Mouse (Mus musculus): ENCODE measurements around the gene Gm28374. TPM values are rescaled to one million over a fixed set of nuclear protein-coding genes. Genes with fewer than 3 reads are reported as not detected.

Gene Gm28374
- total and polyA plus RNA-seq, 3 experiments: 0.40 TPM; not detected in 2

GRCm38 (mm10) chr19:6061021-6061533, 21.0 kb downstream of the Gm28374 start, which contains the start of gene Znhit2 (continued):
- TF ChIP-seq CHD1 (IDR thresholded peaks at IDR 0.05; ENCODE audit: low read depth, low read length) (peak; percentile 76; the same call in 1 of the 2 replicates), UBTF (IDR thresholded peaks at IDR 0.05; ENCODE audit: low read depth, low read length) (peak; percentile 100), HCFC1 (IDR thresholded peaks at IDR 0.05; ENCODE audit: low read depth, low read length) (peak; percentile 81), RAD21 (IDR thresholded peaks at IDR 0.05; ENCODE audit: low read depth, low read length) (no peak)

GRCm38 (mm10) chr19:6058966-6059365, 23.1 kb downstream of the Gm28374 start:
- dilution Hi-C loops (cut with MboI; ENCODE audit: extremely low pct_ligation_motif_present, extremely low pct_unique_long_range_greater_than_20kb, low sequenced_read_pairs): no loop called here
- H3K9me3 ChIP-seq (replicated peaks; ENCODE audit: low read length): no peaks in the 10 kb centered on the region
- H3K4me1 ChIP-seq (ENCODE audit: control insufficient read depth in 1 of 2, insufficient read depth in 2 of 2): peaks cover 8 to 55% of the 10 kb centered on the region in 2 experiments
- 0 out of 2 replicates have a peak overlapping the region, but pooled peaks have one; percentile 26 for H3K27ac ChIP-seq (ENCODE audit: insufficient read depth, low read depth)
- peaks cover 54% of the 10 kb centered on the region for H3K79me2 ChIP-seq (replicated peaks; ENCODE audit: control insufficient read depth, extremely low read depth, insufficient read depth, poor library complexity, severe bottlenecking)
- in situ Hi-C loops (cut with MboI; ENCODE audit: low pct_ligation_motif_present, low pct_unique_long_range_greater_than_20kb, low sequenced_read_pairs): no loop called here
- no peak for DNase-seq (ENCODE audit: extremely low read depth)
- H3K27me3 ChIP-seq (replicated peaks): no peaks in the 10 kb centered on the region
- TF ChIP-seq POLR2A (IDR thresholded peaks at IDR 0.05; ENCODE audit: low read depth, low read length): no peak
- TF ChIP-seq RAD21 (IDR thresholded peaks at IDR 0.05; ENCODE audit: low read depth, low read length): no peak
- no peak for TF ChIP-seq TBP (conservative IDR thresholded peaks at IDR 0.05; ENCODE audit: low read depth, low read length)
- no peak for TF ChIP-seq JUND (conservative IDR thresholded peaks at IDR 0.05; ENCODE audit: low read depth, low read length)
- no peak for TF ChIP-seq USF2 (conservative IDR thresholded peaks at IDR 0.05; ENCODE audit: low read depth, low read length)
- no peak for TF ChIP-seq HCFC1 (IDR thresholded peaks at IDR 0.05; ENCODE audit: low read depth, low read length)
- no peak for TF ChIP-seq ELF1 (IDR thresholded peaks at IDR 0.05; ENCODE audit: low read depth, low read length)
- no peak for TF ChIP-seq CTCF (conservative IDR thresholded peaks at IDR 0.05 in 1 of 2, IDR thresholded peaks at IDR 0.05 in 1 of 2; ENCODE audit: low read depth in 2 of 2, low read length in 2 of 2)
- no peak for TF ChIP-seq ZC3H11A (IDR thresholded peaks at IDR 0.05; ENCODE audit: low read depth, low read length)
- TF ChIP-seq ZKSCAN1 (IDR thresholded peaks at IDR 0.05; ENCODE audit: borderline replicate concordance, low read depth, low read length): no peak
- TF ChIP-seq MXI1 (IDR thresholded peaks at IDR 0.05; ENCODE audit: low read depth, low read length): no peak
- no peak for TF ChIP-seq USF1 (IDR thresholded peaks at IDR 0.05; ENCODE audit: low read depth, low read length)
- peak overlapping the region; percentile 73 to 97 (median 95) for H3K4me3 ChIP-seq (replicated peaks in 1 of 3; ENCODE audit: low read depth in 2 of 3, low read length in 2 of 3, poor library complexity in 1 of 3)
- peaks cover 32 to 51% of the 10 kb centered on the region in 2 experiments for H3K36me3 ChIP-seq (replicated peaks in 1 of 2; ENCODE audit: control insufficient read depth in 1 of 2, insufficient read depth in 1 of 2, low read length in 1 of 2)
- H3K9ac ChIP-seq (ENCODE audit: insufficient read depth, low read depth): peak overlapping the region; percentile 73
- H3K4me2 ChIP-seq (ENCODE audit: insufficient read depth, low read depth, poor library complexity, severe bottlenecking): peak overlapping the region; percentile 77

- Histone ChIP-seq H3K4me2 (ENCODE audit: insufficient read depth, low read depth, poor library complexity, severe bottlenecking) (peak overlapping the region; percentile 77), H3K27me3 (replicated peaks) (no peaks in the 10 kb centered on the region), H3K9me3 (replicated peaks; ENCODE audit: low read length) (no peaks in the 10 kb centered on the region), H3K36me3 (replicated peaks in 1 of 2; ENCODE audit: control insufficient read depth in 1 of 2, insufficient read depth in 1 of 2, low read length in 1 of 2) (peaks cover 37 to 51% of the 10 kb centered on the region in 2 experiments), H3K27ac (ENCODE audit: insufficient read depth, low read depth) (peak overlapping the region; percentile 26), H3K4me1 (ENCODE audit: control insufficient read depth in 1 of 2, insufficient read depth in 2 of 2) (peaks cover 11 to 55% of the 10 kb centered on the region in 2 experiments), H3K79me2 (replicated peaks; ENCODE audit: control insufficient read depth, extremely low read depth, insufficient read depth, poor library complexity, severe bottlenecking) (peaks cover 55% of the 10 kb centered on the region), H3K4me3 (replicated peaks in 1 of 3; ENCODE audit: low read depth in 2 of 3, low read length in 2 of 3, poor library complexity in 1 of 3) (peak overlapping the region; percentile 73 to 97 (median 95)), H3K9ac (ENCODE audit: insufficient read depth, low read depth) (peak overlapping the region; percentile 73)
- TF ChIP-seq USF1 (IDR thresholded peaks at IDR 0.05; ENCODE audit: low read depth, low read length) (no peak), ZNF384 (IDR thresholded peaks at IDR 0.05; ENCODE audit: low read depth, low read length) (no peak), MAFK (IDR thresholded peaks at IDR 0.05; ENCODE audit: insufficient replicate concordance, low read length) (no peak), MYC (IDR thresholded peaks at IDR 0.05; ENCODE audit: low read depth, low read length) (no peak), ZKSCAN1 (IDR thresholded peaks at IDR 0.05; ENCODE audit: borderline replicate concordance, low read depth, low read length) (no peak), POLR2AphosphoS2 (IDR thresholded peaks at IDR 0.05; ENCODE audit: low read depth, low read length) (no peak), UBTF (IDR thresholded peaks at IDR 0.05; ENCODE audit: low read depth, low read length) (no peak), IRF4 (IDR thresholded peaks at IDR 0.05; ENCODE audit: low read depth, low read length) (no peak), MAZ (IDR thresholded peaks at IDR 0.05; ENCODE audit: low read depth, low read length) (no peak), JUN (IDR thresholded peaks at IDR 0.05; ENCODE audit: insufficient read depth, low read depth, low read length) (no peak), JUND (conservative IDR thresholded peaks at IDR 0.05; ENCODE audit: low read depth, low read length) (no peak), NRF1 (IDR thresholded peaks at IDR 0.05; ENCODE audit: low read depth, low read length) (no peak), CHD1 (IDR thresholded peaks at IDR 0.05; ENCODE audit: low read depth, low read length) (no peak), SMC3 (IDR thresholded peaks at IDR 0.05; ENCODE audit: low read depth, low read length) (no peak), RAD21 (IDR thresholded peaks at IDR 0.05; ENCODE audit: low read depth, low read length) (no peak), MXI1 (IDR thresholded peaks at IDR 0.05; ENCODE audit: low read depth, low read length) (no peak), GABPA (IDR thresholded peaks at IDR 0.05; ENCODE audit: insufficient replicate concordance, low read depth, low read length) (no peak), NELFE (IDR thresholded peaks at IDR 0.05; ENCODE audit: low read depth, low read length) (no peak), E2F4 (IDR thresholded peaks at IDR 0.05; ENCODE audit: insufficient replicate concordance, low read depth, low read length) (no peak)
- DNase-seq (ENCODE audit: extremely low read depth): no peak
- dilution Hi-C loops (cut with MboI; ENCODE audit: extremely low pct_ligation_motif_present, extremely low pct_unique_long_range_greater_than_20kb, low sequenced_read_pairs) (no loop called here), in situ Hi-C loops (cut with MboI; ENCODE audit: low pct_ligation_motif_present, low pct_unique_long_range_greater_than_20kb, low sequenced_read_pairs) (no loop called here)
These were observed 23.5 kb downstream of the Gm28374 start for GRCm38 (mm10) chr19:6058513-6058912.

All from CH12.LX (cell line).